Mouse (Mus musculus) hindlimb bud, embryonic 11.5 days (tissue): ENCODE data around the gene Apip.

Source experiments
- DNase-seq: peaks from one replicate; pipeline ENCODE4 v3.0.0-alpha.2; 2012; ENCODE audit warnings: low read depth, low spot score; ENCODE audit errors: extremely low spot score

The Apip gene

GRCm38 (mm10) chr2:103073219-103073982 lies at the start of gene Apip, which contains the start of gene Pdhx:
Gene Apip (plus strand): TSS chr2:103073675.
Gene Pdhx (minus strand): TSS chr2:103073513.
- DNase-seq: peak; percentile 85

DNA sequence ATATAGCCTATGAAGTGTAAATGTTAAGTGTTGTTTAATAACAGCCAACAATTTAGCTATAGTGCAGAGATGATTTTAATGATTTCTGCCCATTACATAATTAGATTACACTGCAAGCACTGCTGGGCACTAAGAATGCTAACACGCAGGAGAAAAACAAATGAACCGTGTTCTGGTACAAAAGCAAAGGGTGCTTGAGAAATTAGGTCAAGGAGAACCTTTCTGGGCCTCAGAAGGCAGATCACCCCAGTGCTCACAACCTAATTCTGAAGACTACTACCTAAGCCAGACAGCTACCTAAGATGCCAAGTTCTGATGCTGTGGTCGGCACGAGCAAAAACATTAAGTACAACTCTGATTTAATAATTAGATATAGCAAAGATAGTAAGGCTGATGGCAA lies 35.6 kb upstream of the Apip start:
- no peak for DNase-seq

DNA sequence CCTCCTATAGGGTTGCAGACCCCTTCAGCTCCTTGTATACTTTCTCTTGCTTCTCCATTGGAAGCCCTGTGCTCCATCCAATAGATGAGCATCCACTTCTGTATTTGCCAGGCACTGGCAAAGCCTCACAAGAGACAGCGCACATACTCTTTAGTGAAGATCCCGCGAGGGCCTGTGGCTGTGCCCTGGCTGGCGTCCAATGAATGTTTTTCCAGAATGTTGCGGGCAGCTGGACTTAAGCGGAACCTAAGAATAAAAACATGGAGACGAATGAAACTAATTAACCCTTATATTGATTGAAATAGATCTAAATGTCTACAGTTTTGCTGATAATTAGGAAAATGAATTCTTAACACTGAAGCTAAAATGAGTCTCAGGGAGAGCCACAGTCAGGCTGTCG lies 32.6 kb upstream of the Apip start:
- DNase-seq: no peak

DNA sequence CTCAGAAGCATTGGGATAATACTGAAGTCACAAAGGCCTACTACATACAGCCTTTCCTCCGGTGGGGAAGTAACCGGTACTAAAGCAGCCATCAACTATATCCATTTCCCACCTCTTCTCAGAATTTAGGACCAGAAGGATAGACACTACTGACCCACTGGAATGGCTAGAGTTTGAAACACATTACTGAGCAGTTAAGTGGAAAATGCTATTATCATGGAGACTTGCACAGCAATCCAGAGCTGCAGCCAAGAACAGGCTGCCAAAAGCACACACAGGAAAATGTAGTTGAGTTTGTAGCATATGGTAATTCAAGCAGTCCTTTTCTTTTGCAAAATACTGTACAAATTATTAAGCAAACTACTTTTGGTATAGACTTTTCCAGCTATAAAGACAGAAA lies 28.2 kb upstream of the Apip start:
- DNase-seq: no peak

- DNase-seq: no peak
These were observed 21.3 kb upstream of the Apip start for GRCm38 (mm10) chr2:103051937-103052893.

GRCm38 (mm10) chr2:103055820-103056219 lies 17.7 kb upstream of the Apip start:
- no peak for DNase-seq

- no peak for DNase-seq
These were observed 15.2 kb upstream of the Apip start for GRCm38 (mm10) chr2:103058266-103058665.

GRCm38 (mm10) chr2:103062865-103063264 lies 10.6 kb upstream of the Apip start:
- no peak for DNase-seq

GRCm38 (mm10) chr2:103066683-103067551 lies 6.6 kb upstream of the Apip start:
- DNase-seq: no peak

- DNase-seq: no peak
These were observed 5.8 kb upstream of the Apip start for GRCm38 (mm10) chr2:103067552-103068207.

DNA sequence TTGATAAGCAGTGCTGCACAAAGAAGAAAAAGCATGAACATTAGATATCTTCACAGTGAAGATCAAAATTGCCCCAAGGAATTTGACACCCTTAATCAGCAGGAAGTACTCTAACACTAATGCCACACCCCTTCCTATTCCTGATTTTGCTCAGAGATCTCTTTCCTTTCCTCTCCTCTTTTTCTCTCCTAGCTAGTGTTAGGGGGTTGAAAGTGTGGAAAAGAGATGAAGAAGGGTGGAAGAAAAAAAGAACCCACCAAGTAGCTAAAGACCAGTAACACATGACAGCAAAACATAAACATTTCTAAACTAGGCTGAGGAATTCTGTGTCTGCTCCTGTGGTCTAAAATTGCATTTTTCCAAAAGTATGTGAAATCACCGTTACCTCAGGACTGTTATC lies 4.9 kb upstream of the Apip start:
- DNase-seq: no peak

DNA sequence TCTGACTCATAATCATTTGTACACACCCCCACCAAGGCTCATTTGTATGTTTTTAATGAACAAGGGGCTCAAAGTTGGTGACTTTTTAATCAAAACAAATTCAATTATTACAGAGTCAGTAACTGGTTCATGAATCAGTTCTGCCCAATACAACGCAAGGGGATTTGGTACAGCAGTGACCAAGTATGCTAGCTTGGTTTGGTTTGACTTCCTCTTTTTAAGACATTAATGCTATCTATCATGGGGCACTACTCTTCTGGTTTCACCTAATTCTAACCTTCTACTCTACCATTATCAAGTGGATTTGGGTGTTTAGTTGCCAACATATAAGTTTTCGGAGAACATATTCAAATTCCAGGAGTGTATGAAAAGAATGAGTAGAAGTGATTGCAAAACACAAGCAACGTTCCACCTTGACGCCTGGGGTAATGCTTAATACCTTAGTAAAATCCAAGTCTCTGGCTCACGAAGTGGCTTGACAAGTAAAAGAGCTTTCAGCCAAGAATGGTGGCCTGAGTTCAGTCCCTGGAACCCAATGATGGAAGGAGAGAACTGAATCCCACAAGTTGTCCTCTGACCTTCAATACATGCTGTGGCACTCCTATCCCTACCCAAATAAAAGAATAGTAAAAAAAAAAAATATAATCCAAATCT lies 3.6 kb upstream of the Apip start:
- DNase-seq: no peak

GRCm38 (mm10) chr2:103070586-103070985 lies 2.9 kb upstream of the Apip start:
- DNase-seq: no peak

DNA sequence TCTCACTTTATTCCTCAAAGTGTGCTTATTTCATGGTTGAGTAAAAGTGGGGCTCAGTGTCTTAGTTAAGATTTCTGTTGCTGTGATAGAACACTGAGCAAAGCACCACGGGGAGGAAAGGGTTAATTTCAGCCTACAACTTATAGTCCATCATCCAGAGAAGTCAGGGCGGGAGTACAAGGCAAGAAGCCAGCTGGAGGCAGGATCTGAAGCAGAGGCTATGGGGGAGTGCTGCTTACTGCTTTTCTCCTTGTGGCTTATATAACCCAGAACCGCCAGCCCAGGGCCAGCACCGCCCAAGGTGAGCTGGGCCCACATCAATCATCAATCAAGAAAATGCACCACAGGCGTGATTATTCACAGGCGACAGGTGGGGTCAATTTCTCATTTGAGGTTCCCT lies 7.6 kb downstream of the Apip start:
- DNase-seq: no peak

GRCm38 (mm10) chr2:103081706-103082105 lies 8.2 kb downstream of the Apip start:
- DNase-seq: no peak

DNA sequence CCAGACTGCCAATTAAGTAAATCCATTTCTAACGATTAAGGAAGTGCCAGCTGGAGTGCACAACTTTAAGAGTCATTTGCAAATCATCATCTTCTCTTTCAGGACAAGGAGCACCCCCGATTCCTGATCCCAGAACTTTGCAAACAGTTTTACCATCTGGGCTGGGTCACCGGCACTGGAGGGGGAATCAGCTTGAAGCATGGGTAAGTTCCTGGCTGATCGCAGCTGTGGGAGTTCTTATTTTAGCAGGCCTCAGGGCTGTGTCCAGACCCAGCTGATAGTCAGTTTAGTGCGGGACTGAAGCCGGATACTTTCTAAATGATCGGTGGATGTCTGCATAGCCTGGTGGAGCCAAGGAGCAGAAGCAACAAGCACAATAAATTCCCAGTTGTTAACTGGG lies 9.4 kb downstream of the Apip start:
- no peak for DNase-seq

- no peak for DNase-seq
These were observed 11.0 kb downstream of the Apip start for GRCm38 (mm10) chr2:103084451-103084850.

GRCm38 (mm10) chr2:103085633-103086032 lies 12.2 kb downstream of the Apip start:
- no peak for DNase-seq

GRCm38 (mm10) chr2:103086432-103086831 lies 13.0 kb downstream of the Apip start:
- DNase-seq: no peak

DNA sequence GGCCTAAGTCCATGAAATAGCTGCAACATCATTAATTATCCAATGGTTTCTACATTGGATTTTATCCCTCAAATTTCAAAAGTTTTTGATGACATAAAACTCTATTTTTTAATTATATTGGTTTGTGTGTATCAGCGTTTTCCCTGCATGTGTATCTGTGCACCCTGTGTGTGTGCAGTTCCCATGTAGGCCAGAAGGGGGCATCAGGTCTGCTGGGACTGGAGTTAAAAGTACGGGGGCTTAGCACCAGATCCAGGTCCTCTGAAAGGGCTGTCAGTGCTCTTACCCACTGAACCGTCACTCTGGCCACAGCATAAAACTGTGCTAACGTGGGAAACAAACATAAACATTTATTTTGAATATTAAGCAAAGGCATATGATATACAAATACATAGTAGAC lies 14.6 kb downstream of the Apip start:
- DNase-seq: no peak
